Mouse (Mus musculus): ENCODE results near the gene Elof1. TPM values are rescaled to one million over a fixed set of nuclear protein-coding genes. Genes with fewer than 3 reads are reported as not detected.
A peak's percentile ranks its signal among the peaks of the same experiment; 100 is the strongest.

The Elof1 gene
- 138 and 193 TPM in 2 replicates for polyA plus RNA-seq (2012; rRNA removed)

- TF ChIP-seq CTCF (IDR thresholded peaks at IDR 0.05; ENCODE audit: borderline replicate concordance, extremely low read depth, insufficient read depth, insufficient read length) (no peak; the same call in 1 of the 2 replicates), POLR2A (IDR thresholded peaks at IDR 0.05; ENCODE audit: borderline replicate concordance, extremely low read depth, insufficient read depth, insufficient read length, poor library complexity, severe bottlenecking) (0 out of 2 replicates have a peak, but pooled peaks have one; percentile 46)
- peak; percentile 99 for DNase-seq (ENCODE audit: low read depth)
Measured at GRCm38 (mm10) chr9:22116740-22117426, at the start of gene Elof1. Elof1 (minus strand) TSS chr9:22117172.

DNA sequence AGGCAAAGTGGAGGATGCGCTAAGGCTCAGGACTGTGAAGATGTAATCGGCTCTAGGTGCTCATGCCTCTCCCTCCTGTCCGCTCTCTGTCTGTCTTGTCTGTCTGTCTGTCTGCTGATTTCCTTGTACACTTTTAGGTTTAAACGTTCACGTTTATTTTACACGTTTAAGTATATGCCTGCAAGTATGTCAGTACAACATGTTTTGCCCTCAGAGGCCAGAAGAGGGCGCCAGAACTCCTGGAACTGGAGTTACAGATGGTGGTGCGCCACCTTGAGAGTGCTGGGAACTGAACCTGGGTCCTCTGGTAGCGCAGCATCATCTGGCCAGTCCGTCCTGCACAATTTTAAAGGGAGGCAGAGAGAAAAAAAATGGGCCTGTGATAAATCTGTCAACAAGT, 49.7 kb upstream of the Elof1 start:
- DNase-seq (ENCODE audit: low read depth) = no peak
- no peak for TF ChIP-seq POLR2A (IDR thresholded peaks at IDR 0.05; ENCODE audit: borderline replicate concordance, extremely low read depth, insufficient read depth, insufficient read length, poor library complexity, severe bottlenecking)
- no peak for TF ChIP-seq CTCF (IDR thresholded peaks at IDR 0.05; ENCODE audit: borderline replicate concordance, extremely low read depth, insufficient read depth, insufficient read length)

- TF ChIP-seq CTCF (IDR thresholded peaks at IDR 0.05; ENCODE audit: borderline replicate concordance, extremely low read depth, insufficient read depth, insufficient read length) (no peak), POLR2A (IDR thresholded peaks at IDR 0.05; ENCODE audit: borderline replicate concordance, extremely low read depth, insufficient read depth, insufficient read length, poor library complexity, severe bottlenecking) (no peak)
- no peak for DNase-seq (ENCODE audit: low read depth)
Measured at GRCm38 (mm10) chr9:22165964-22166363, 49.0 kb upstream of the Elof1 start.

DNA sequence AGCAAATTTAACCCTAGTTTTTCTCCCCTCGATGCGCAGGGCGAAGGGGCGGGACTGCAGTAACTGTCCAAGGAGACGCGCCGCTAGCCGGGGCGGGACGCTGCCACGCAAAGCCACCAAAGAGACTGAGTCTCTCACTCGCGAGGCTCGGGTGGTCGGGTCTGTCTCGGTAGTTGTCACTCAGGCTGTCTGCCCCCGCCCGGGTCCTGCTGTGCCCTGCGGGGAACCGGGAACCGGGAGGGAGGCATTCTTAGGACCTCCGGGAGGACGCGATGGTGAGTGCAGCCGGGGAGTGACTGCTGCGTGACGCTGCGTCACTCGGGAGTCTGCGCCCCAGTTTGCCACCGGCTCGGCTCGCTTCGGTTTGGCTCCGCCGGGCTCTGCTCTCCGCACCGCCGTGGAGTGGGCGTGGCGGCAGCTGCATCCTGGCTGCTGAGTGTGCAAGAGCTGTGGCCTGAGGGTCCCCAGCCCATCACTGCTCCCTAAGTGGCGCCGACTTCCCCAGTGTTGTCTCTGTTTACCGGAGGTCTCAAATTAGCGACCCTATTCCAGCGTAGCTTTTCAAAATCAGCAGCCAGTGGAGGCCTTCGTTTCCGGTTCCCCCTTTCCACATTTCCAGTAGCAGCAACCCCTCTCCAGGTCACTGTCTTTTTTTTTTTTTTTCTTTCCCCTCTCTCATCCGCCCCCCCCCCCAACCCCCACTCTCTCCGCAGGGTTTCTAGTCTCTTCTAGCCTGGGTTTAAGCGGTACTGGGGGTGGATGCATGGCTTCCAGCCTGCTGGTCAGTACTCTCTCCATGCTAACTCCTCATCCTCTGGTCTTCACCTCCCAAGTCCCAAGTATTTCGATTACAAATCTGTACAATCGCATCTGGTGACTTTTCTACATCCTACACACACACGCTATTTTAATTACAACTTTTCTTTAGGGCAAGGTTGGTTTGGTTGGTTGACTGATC, 48.0 kb upstream of the Elof1 start:
- no peak for TF ChIP-seq CTCF (IDR thresholded peaks at IDR 0.05; ENCODE audit: borderline replicate concordance, extremely low read depth, insufficient read depth, insufficient read length)
- TF ChIP-seq POLR2A (IDR thresholded peaks at IDR 0.05; ENCODE audit: borderline replicate concordance, extremely low read depth, insufficient read depth, insufficient read length, poor library complexity, severe bottlenecking) = peak; percentile 67; the same call in 1 of the 2 replicates
- DNase-seq (ENCODE audit: low read depth) = peak; percentile 83

DNA sequence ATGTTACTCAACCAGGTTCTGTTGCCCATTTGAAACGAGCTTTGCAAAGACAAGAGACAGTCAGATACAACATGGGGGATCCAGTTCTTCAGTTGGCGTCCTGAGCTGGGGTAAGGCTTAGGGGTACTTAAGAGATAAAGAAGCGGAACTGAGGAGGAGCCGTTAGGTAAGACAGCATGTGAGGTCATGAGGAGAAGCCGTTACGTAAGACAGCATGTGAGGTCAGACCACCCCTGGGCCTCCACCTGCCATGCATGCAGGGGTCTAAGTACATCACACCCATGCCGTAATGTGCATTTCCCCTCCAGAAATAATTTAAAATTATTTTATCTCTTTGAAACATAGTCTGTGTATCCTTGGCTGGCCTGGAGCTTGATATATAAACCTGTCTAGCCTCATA, 45.9 kb upstream of the Elof1 start:
- TF ChIP-seq POLR2A (IDR thresholded peaks at IDR 0.05; ENCODE audit: borderline replicate concordance, extremely low read depth, insufficient read depth, insufficient read length, poor library complexity, severe bottlenecking) (no peak), CTCF (IDR thresholded peaks at IDR 0.05; ENCODE audit: borderline replicate concordance, extremely low read depth, insufficient read depth, insufficient read length) (no peak)
- DNase-seq (ENCODE audit: low read depth) = no peak

DNA sequence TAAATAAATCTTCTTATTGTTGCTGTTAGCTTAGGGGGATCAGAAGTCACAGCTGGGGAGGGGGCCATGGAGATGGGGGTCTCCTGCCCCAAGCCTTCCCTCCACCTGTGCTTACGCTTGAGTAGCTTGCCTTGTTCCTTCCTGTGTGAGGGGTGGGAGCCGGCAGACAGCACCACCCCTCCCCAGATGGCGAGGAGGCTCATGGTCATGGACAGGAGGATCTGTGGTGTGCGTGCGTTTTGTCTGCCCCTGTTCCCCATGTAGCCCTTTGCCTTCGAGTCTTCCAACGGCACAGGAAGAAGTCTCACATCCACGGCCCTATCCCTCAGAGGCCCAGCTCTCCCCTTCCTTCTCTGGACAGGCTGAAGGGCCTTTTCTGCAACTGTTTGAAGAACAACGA, 45.3 kb upstream of the Elof1 start:
- no peak for TF ChIP-seq CTCF (IDR thresholded peaks at IDR 0.05; ENCODE audit: borderline replicate concordance, extremely low read depth, insufficient read depth, insufficient read length)
- no peak for TF ChIP-seq POLR2A (IDR thresholded peaks at IDR 0.05; ENCODE audit: borderline replicate concordance, extremely low read depth, insufficient read depth, insufficient read length, poor library complexity, severe bottlenecking)
- DNase-seq (ENCODE audit: low read depth) = no peak

DNA sequence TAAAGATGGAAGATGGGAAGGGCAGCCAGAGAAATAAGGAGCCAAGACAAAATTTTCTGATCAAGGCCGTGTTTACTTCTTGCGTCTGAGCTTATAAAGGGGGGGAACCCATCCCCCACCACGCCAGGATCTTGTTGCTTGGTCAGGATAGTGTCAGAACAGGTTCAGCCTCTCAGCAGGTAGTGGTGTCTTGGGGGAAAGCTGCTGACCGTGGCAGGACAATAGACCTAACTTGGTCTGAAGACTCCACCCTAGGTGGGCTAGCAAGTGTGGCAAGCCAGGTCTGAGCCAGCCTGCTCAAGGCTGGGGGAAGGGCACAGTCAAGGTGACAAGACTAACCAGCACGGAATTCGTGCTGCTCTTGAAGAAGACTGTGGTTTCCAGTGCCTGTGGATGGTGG, 44.3 kb upstream of the Elof1 start:
- DNase-seq (ENCODE audit: low read depth) = no peak
- no peak for TF ChIP-seq CTCF (IDR thresholded peaks at IDR 0.05; ENCODE audit: borderline replicate concordance, extremely low read depth, insufficient read depth, insufficient read length)
- no peak for TF ChIP-seq POLR2A (IDR thresholded peaks at IDR 0.05; ENCODE audit: borderline replicate concordance, extremely low read depth, insufficient read depth, insufficient read length, poor library complexity, severe bottlenecking)

DNA sequence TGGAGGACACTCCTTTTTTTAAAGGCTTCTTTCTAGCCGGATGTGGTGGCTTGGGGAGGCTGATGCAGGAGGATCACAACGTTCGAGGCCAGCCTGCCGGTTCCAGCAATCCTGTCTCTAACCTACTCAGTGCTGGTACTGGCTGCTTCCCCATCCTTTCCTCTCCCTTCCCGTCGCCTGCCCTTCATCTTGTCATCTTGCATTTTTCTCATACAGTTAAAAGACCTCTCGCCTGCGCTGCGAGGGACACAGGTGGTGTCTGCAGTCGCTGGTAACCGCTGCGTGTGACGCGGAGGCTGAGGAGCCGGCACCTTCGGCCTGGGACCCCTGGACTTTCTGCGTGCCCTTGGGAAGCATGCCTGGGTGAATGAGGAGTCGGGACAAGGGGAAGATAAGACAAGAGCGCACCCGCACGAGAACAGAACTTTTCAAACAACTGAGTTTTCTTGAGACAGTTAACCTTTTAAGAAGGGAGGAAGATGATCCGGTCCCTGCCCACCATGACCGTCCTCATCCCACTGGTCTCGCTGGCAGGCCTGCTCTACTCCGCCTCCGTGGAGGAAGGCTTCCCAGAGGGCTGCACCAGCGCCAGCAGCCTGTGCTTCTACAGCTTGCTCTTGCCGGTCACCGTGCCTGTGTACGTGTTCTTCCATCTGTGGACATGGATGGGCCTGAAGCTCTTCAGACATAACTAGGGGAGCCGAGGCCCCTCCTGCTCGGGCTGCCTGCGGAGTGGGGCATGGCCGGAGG, 40.7 kb upstream of the Elof1 start:
- peak; percentile 11 for DNase-seq (ENCODE audit: low read depth)
- TF ChIP-seq CTCF (IDR thresholded peaks at IDR 0.05; ENCODE audit: borderline replicate concordance, extremely low read depth, insufficient read depth, insufficient read length) (no peak), POLR2A (IDR thresholded peaks at IDR 0.05; ENCODE audit: borderline replicate concordance, extremely low read depth, insufficient read depth, insufficient read length, poor library complexity, severe bottlenecking) (no peak)

- peak; percentile 99 for DNase-seq (ENCODE audit: low read depth)
- TF ChIP-seq POLR2A (IDR thresholded peaks at IDR 0.05; ENCODE audit: borderline replicate concordance, extremely low read depth, insufficient read depth, insufficient read length, poor library complexity, severe bottlenecking) = peak; percentile 68; the same call in 1 of the 2 replicates
- TF ChIP-seq CTCF (IDR thresholded peaks at IDR 0.05; ENCODE audit: borderline replicate concordance, extremely low read depth, insufficient read depth, insufficient read length) = peak; percentile 19; the same call in 1 of the 2 replicates
Measured at GRCm38 (mm10) chr9:22156497-22157245, 39.7 kb upstream of the Elof1 start, which contains the start of gene Pigyl. Pigyl (plus strand) TSS chr9:22156846.

DNA sequence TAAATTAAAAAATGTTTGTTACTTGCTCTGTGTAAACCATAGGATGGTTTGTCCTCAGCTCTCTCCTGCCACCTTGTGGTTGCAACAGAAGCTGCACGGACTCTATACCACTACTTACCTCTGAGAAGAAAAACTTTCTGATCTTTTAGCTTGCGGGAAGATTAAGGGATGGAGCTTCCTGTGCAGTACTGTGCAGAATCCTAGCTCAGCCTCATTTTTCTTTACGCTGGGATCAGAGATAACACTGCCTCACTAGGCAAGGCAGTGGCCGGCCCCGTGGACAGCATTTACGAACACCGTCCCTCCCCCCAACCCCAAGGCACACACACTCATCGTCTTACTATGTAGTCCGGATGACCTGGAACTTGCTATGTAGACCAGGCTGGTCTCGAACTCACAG, 38.6 kb upstream of the Elof1 start:
- DNase-seq (ENCODE audit: low read depth) = peak; percentile 86
- TF ChIP-seq POLR2A (IDR thresholded peaks at IDR 0.05; ENCODE audit: borderline replicate concordance, extremely low read depth, insufficient read depth, insufficient read length, poor library complexity, severe bottlenecking) = no peak
- TF ChIP-seq CTCF (IDR thresholded peaks at IDR 0.05; ENCODE audit: borderline replicate concordance, extremely low read depth, insufficient read depth, insufficient read length) = peak; percentile 74; the same call in 1 of the 2 replicates

All from brain, embryonic 14.5 days (tissue).